Mouse (Mus musculus) hindbrain, embryonic 15.5 days (tissue): ENCODE data around the gene Cyp2c55. TPM values are rescaled to one million over a fixed set of nuclear protein-coding genes. Genes with fewer than 3 reads are reported as not detected.

Source experiments
- microRNA-seq: library from miRNA; unstranded; fragments of <30 nt; microRNA quantifications from one replicate; pipeline ENCODE4, GENCODE M21; 2016
- polyA plus RNA-seq: library from polyadenylated mRNA; unstranded; fragments of >200 nt; fragmentation: Nextera tagmentation; extraction: Ambion mirVana; gene quantifications from 2 replicates; pipeline ENCODE4 v1.2.1, GENCODE M21; 2015

The Cyp2c55 gene
- polyA plus RNA-seq, 1 experiment from 2014 or later: 0.08 TPM

Small RNA genes within 50 kb of the gene (microRNA-seq; reads per million reads assigned to microRNA genes)
- not detected for gene Gm23800

Other genes starting within 250 kb of the Cyp2c55 start
- 3.9 and 4.6 TPM in 2 replicates for gene Noc3l, start 187.8 kb upstream of the Cyp2c55 start, polyA plus RNA-seq
- gene Tbc1d12, start 170.4 kb upstream of the Cyp2c55 start, polyA plus RNA-seq: 6.2 and 6.5 TPM in 2 replicates
- gene Hells, start 76.1 kb upstream of the Cyp2c55 start, polyA plus RNA-seq: 10.9 and 12.4 TPM in 2 replicates
- not detected in 2 replicates for gene Cyp2c65, start 54.0 kb downstream of the Cyp2c55 start, polyA plus RNA-seq
- gene Cyp2c66, start 106.9 kb downstream of the Cyp2c55 start, polyA plus RNA-seq: not detected in 2 replicates